ENCODE assay signal across 28 mouse cellular contexts in genomic region chrX:58351606-58352005, GRCm38 (mm10).
"Had no signal": no experiment of that assay in that cellular context is flagged by ENCODE, and none has a peak within 500 bp of the region (broad histone marks: within the 10 kb centered on the region; RNA-seq: fewer than 3 reads in every experiment).

No protein-coding gene starts in this region.

- H3K9me3 ChIP-seq: embryonic facial prominence, embryonic 10.5 days; embryonic facial prominence, embryonic 12.5 days; embryonic facial prominence, embryonic 13.5 days; embryonic facial prominence, embryonic 15.5 days; forebrain, embryonic 10.5 days; forebrain, embryonic 12.5 days; forebrain, embryonic 13.5 days; forebrain, embryonic 15.5 days had no signal

- H3K27me3 ChIP-seq: embryonic facial prominence, embryonic 12.5 days; embryonic facial prominence, embryonic 13.5 days; embryonic facial prominence, embryonic 15.5 days; forebrain, embryonic 12.5 days; forebrain, embryonic 13.5 days; forebrain, embryonic 15.5 days had no signal

- H3K4me3 ChIP-seq: embryonic facial prominence, embryonic 10.5 days; embryonic facial prominence, embryonic 12.5 days; embryonic facial prominence, embryonic 13.5 days; embryonic facial prominence, embryonic 15.5 days; erythroblast, embryonic 14.5 days; forebrain, embryonic 10.5 days; forebrain, embryonic 12.5 days; forebrain, embryonic 13.5 days; forebrain, embryonic 15.5 days; heart, adult 2 months had no signal

- H3K4me1 ChIP-seq: embryonic facial prominence, embryonic 10.5 days; embryonic facial prominence, embryonic 12.5 days; embryonic facial prominence, embryonic 13.5 days; embryonic facial prominence, embryonic 15.5 days; forebrain, embryonic 10.5 days; forebrain, embryonic 12.5 days; forebrain, embryonic 13.5 days; forebrain, embryonic 15.5 days had no signal

- H3K9ac ChIP-seq: embryonic facial prominence, embryonic 12.5 days; embryonic facial prominence, embryonic 13.5 days; embryonic facial prominence, embryonic 15.5 days; forebrain, embryonic 12.5 days; forebrain, embryonic 13.5 days; forebrain, embryonic 15.5 days; forebrain, postnatal 0 days had no signal

- H3K27ac ChIP-seq: embryonic facial prominence, embryonic 10.5 days; embryonic facial prominence, embryonic 12.5 days; embryonic facial prominence, embryonic 13.5 days; embryonic facial prominence, embryonic 15.5 days; forebrain, embryonic 10.5 days; forebrain, embryonic 12.5 days; forebrain, embryonic 13.5 days; forebrain, embryonic 15.5 days; heart, adult 2 months had no signal

- DNase-seq: cerebellum, adult 2 months; cerebellum, adult 8-10 months; cerebellum, adult 9-10 months; cerebellum, adult 9-11 months; cerebellum, postnatal 10 days; cerebellum, postnatal 14 days; cerebellum, postnatal 25 days; cerebellum, postnatal 36 days; embryo, embryonic 11 days; forebrain, postnatal 0 days; gastrocnemius, postnatal 10 days; gastrocnemius, postnatal 14 days; gastrocnemius, postnatal 25 days; gastrocnemius, postnatal 36 days; heart, adult 11 months; heart, adult 18-20 months; heart, adult 2 months had no signal

- ATAC-seq: forebrain, embryonic 13.5 days; forebrain, embryonic 14.5 days; forebrain, embryonic 15.5 days; forebrain, embryonic 16.5 days; forebrain, postnatal 0 days had no signal

- H3K4me2 ChIP-seq: embryonic facial prominence, embryonic 12.5 days; embryonic facial prominence, embryonic 13.5 days; embryonic facial prominence, embryonic 15.5 days; forebrain, embryonic 12.5 days; forebrain, embryonic 13.5 days; forebrain, embryonic 15.5 days had no signal

- H3K36me3 ChIP-seq: embryonic facial prominence, embryonic 10.5 days; embryonic facial prominence, embryonic 12.5 days; embryonic facial prominence, embryonic 13.5 days; embryonic facial prominence, embryonic 15.5 days; forebrain, embryonic 10.5 days; forebrain, embryonic 12.5 days; forebrain, embryonic 15.5 days had no signal
